9 mouse cellular contexts compared by ENCODE assay signal in genomic region chr2:168904188-168904587, GRCm38 (mm10). TPM values are rescaled to one million over a fixed set of nuclear protein-coding genes. Genes with fewer than 3 reads are reported as not detected.
A peak's percentile ranks its signal among the peaks of the same experiment; 100 is the strongest.
DNase-seq lines count a peak whose midpoint lies in the region; ATAC-seq and TF ChIP-seq lines count a peak whose summit lies in the region.
"Had no signal": no experiment of that assay in that cellular context is flagged by ENCODE, and none has a peak within 500 bp of the region (broad histone marks: within the 10 kb centered on the region; RNA-seq: fewer than 3 reads in every experiment).

No protein-coding gene starts in this region.

- no peaks in the 10 kb centered on the region for H3K27me3 ChIP-seq in CH12.LX (replicated peaks)
- H3K27me3 ChIP-seq in kidney, postnatal 0 days (ENCODE audit: insufficient read depth, low read length): no peaks in the 10 kb centered on the region; the same call in 1 of the 2 replicates

- H3K9me3 ChIP-seq in CH12.LX (replicated peaks; ENCODE audit: low read length): peaks cover 10% of the 10 kb centered on the region
- H3K9me3 ChIP-seq in kidney, postnatal 0 days (replicated peaks; ENCODE audit: low read length): no peaks in the 10 kb centered on the region

- no peaks in the 10 kb centered on the region for H3K79me2 ChIP-seq in CH12.LX (replicated peaks; ENCODE audit: control insufficient read depth, extremely low read depth, insufficient read depth, poor library complexity, severe bottlenecking)

- no peak overlapping the region for H3K27ac ChIP-seq in CH12.LX (ENCODE audit: insufficient read depth, low read depth)
- no peak overlapping the region for H3K27ac ChIP-seq in bone marrow macrophage, adult 2 months (ENCODE audit: insufficient read depth, low read depth, low read length)
- H3K27ac ChIP-seq in kidney, postnatal 0 days: no peak overlapping the region

- H3K9ac ChIP-seq in CH12.LX (ENCODE audit: insufficient read depth, low read depth): no peak overlapping the region
- no peak overlapping the region for H3K9ac ChIP-seq in kidney, postnatal 0 days (ENCODE audit: low read depth, low read length)

- H3K4me2 ChIP-seq in CH12.LX (ENCODE audit: insufficient read depth, low read depth, poor library complexity, severe bottlenecking): no peak overlapping the region
- H3K4me2 ChIP-seq in kidney, postnatal 0 days (ENCODE audit: low read length): no peak overlapping the region

- peaks cover 0 to 11% of the 10 kb centered on the region in 2 experiments; a peak in 2 of 4 replicates for H3K4me1 ChIP-seq in CH12.LX (ENCODE audit: control insufficient read depth in 1 of 2, insufficient read depth in 2 of 2)
- H3K4me1 ChIP-seq in bone marrow macrophage, adult 2 months (ENCODE audit: control insufficient read depth, insufficient read depth, low read length): no peaks in the 10 kb centered on the region
- H3K4me1 ChIP-seq in kidney, postnatal 0 days (replicated peaks; ENCODE audit: insufficient read depth, low read length): no peaks in the 10 kb centered on the region

- H3K36me3 ChIP-seq in CH12.LX (replicated peaks in 1 of 2; ENCODE audit: control insufficient read depth in 1 of 2, insufficient read depth in 1 of 2, low read length in 1 of 2): peaks cover 0 to 11% of the 10 kb centered on the region in 2 experiments
- no peaks in the 10 kb centered on the region for H3K36me3 ChIP-seq in kidney, postnatal 0 days (ENCODE audit: insufficient read depth, low read length)

- peak; percentile 65 to 80 for TF ChIP-seq CTCF in CH12.LX (conservative IDR thresholded peaks at IDR 0.05 in 1 of 2, IDR thresholded peaks at IDR 0.05 in 1 of 2; ENCODE audit: low read depth in 2 of 2, low read length in 2 of 2)
- TF ChIP-seq CTCF in bone marrow macrophage, adult 2 months (IDR thresholded peaks at IDR 0.05; ENCODE audit: low read depth, low read length): peak; percentile 85
- TF ChIP-seq CTCF in kidney, postnatal 0 days (IDR thresholded peaks at IDR 0.05; ENCODE audit: low read depth): peak; percentile 87

- in situ Hi-C loops in CH12.LX (cut with MboI; ENCODE audit: low pct_ligation_motif_present, low pct_unique_long_range_greater_than_20kb, low sequenced_read_pairs): no loop called here

- 14% methylated on average over 9 of the region's 9 CpGs for WGBS in kidney, postnatal 0 days

- peak; percentile 49 for DNase-seq in layer of hippocampus, adult 11-12 months (ENCODE audit: low spot score)
- DNase-seq in layer of hippocampus, adult 8-10 months (ENCODE audit: low spot score in 2 of 2): no peak
- peak; percentile 71 for DNase-seq in CH12.LX (ENCODE audit: extremely low read depth)
- DNase-seq in kidney, postnatal 0 days (ENCODE audit: low spot score): peak; percentile 74
- peak; percentile 76 for DNase-seq in mesoderm, embryonic 11.5 days (ENCODE audit: low read depth, low spot score)
- DNase-seq in thymus, postnatal 25 days: peak; percentile 52

- peak; percentile 26 for TF ChIP-seq RAD21 in CH12.LX (IDR thresholded peaks at IDR 0.05; ENCODE audit: low read depth, low read length)

- 0 out of 2 replicates have a peak, but pooled peaks have one; percentile 52 for ATAC-seq in erythroid progenitor cell, adult 5-6 weeks (replicated peaks; ENCODE audit: low FRiP score, poor library complexity, severe bottlenecking)
- ATAC-seq in kidney, postnatal 0 days (replicated peaks; ENCODE audit: low FRiP score, low read depth): no peak

- no peak overlapping the region for H3K4me3 ChIP-seq in CH12.LX (replicated peaks in 1 of 3; ENCODE audit: low read depth in 2 of 3, low read length in 2 of 3, poor library complexity in 1 of 3)
- no peak overlapping the region for H3K4me3 ChIP-seq in bone marrow macrophage, adult 2 months (ENCODE audit: insufficient read depth, low read length)
- no peak overlapping the region for H3K4me3 ChIP-seq in kidney, postnatal 0 days (replicated peaks; ENCODE audit: low read depth, low read length)
- H3K4me3 ChIP-seq: myocyte had no signal

- TF ChIP-seq POLR2A in CH12.LX (IDR thresholded peaks at IDR 0.05; ENCODE audit: low read depth, low read length): no peak
- TF ChIP-seq POLR2A in bone marrow macrophage, adult 2 months (IDR thresholded peaks at IDR 0.05; ENCODE audit: borderline replicate concordance, low read depth, low read length): no peak

- no peak for TF ChIP-seq EP300 in CH12.LX (IDR thresholded peaks at IDR 0.05; ENCODE audit: low read length)

- dilution Hi-C loops in CH12.LX (cut with MboI; ENCODE audit: extremely low pct_ligation_motif_present, extremely low pct_unique_long_range_greater_than_20kb, low sequenced_read_pairs): no loop called here

TF ChIP-seq in CH12.LX, 34 proteins besides CTCF, POLR2A, EP300 and RAD21:
- TF ChIP-seq SMC3 (IDR thresholded peaks at IDR 0.05; ENCODE audit: low read depth, low read length) (peak; percentile 26; the same call in 1 of the 2 replicates), POLR2AphosphoS2 (IDR thresholded peaks at IDR 0.05; ENCODE audit: low read depth, low read length) (no peak)

RNA-seq across cellular contexts. Expression of gene Zfp64, which starts 51.2 kb away (rescaled TPM):
- 10 to 100 TPM; 14.5 to 20.1 (median 16.6) TPM for total RNA-seq in layer of hippocampus, adult 8-10 months (2022)
- 25.1 and 25.8 TPM in 2 replicates for total RNA-seq in CH12.LX (2012; rRNA removed)
- total RNA-seq in CH12.LX (2014; rRNA removed): 20.0 and 22.2 TPM in 2 replicates
- 31.4 and 37.0 TPM in 2 replicates for polyA plus RNA-seq in CH12.LX (2012; ENCODE audit: insufficient read length, low read depth)
- polyA plus RNA-seq in bone marrow macrophage, adult 2 months (2012; ENCODE audit: insufficient read depth, insufficient read length, missing spikeins): 7.4 and 9.9 TPM in 2 replicates
- 2.9 and 11.2 TPM in 2 replicates for total RNA-seq in erythroid progenitor cell, adult 5-6 weeks (2015; ENCODE audit: low replicate concordance)
- total RNA-seq in erythroid progenitor cell, adult 5-6 weeks (2017; ENCODE audit: low replicate concordance): 2.2 and 8.5 TPM in 2 replicates
- polyA plus RNA-seq in kidney, postnatal 0 days (2015; fragmentation: Nextera tagmentation; extraction: Ambion mirVana): 20.4 and 22.0 TPM in 2 replicates

Comparison
In these comparisons a context has a peak if more than half of its experiments do, and no peak if none do; other contexts are left out.
1. DNase-seq: peak in layer of hippocampus, adult 11-12 months (single experiment), CH12.LX (single experiment), kidney, postnatal 0 days (single experiment), mesoderm, embryonic 11.5 days (single experiment) and thymus, postnatal 25 days (single experiment); none in layer of hippocampus, adult 8-10 months (0 of 2).
2. Peak in every context shown above with its lines, with median percentiles within 50 percentile points of each other: CTCF ChIP-seq.